Mouse (Mus musculus): Measurements from ENCODE around the gene B3gnt6.

B3gnt6 gene

DNA sequence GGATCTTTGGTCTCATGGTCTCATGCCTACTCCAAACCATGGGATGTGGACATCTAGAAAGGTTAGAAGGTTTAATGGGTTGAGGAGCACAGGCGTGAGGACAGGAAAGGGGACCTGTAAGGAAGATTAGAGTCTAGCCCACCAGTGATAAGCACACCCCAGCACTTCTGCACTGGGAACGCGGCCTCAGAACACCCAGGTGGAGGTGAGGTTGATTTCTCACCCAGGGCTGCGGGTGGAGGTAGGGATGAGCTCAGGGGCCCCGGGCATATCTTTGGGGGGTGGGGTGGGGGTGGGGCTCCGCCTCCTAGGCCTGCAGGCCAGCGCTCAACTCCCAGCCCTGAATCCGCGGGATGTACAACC lies 21.7 kb downstream of the B3gnt6 start:
- DNase-seq (ENCODE audit: low spot score in 2 of 2): no peak

DNA sequence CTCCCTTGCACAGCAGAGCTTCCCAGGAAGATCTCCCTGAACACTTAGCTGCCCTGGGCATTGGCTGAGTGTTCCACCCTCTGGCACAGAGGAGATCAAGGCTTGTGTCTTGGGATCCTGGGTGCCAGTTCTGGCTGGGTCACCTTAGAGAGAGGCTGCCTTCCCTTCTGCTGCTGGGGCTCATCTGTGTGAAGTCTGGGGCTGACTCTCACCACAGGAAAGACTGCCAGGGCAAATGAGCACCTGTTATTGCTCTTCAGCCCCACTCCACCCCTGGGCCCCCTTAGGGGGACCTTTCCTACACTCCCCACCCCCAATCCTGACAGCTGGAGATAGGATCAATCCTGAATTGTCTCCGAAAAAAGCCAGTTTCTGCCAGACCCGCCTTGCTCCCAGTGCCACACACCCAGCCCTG lies 22.2 kb downstream of the B3gnt6 start:
- DNase-seq (ENCODE audit: low spot score in 2 of 2): no peak

DNA sequence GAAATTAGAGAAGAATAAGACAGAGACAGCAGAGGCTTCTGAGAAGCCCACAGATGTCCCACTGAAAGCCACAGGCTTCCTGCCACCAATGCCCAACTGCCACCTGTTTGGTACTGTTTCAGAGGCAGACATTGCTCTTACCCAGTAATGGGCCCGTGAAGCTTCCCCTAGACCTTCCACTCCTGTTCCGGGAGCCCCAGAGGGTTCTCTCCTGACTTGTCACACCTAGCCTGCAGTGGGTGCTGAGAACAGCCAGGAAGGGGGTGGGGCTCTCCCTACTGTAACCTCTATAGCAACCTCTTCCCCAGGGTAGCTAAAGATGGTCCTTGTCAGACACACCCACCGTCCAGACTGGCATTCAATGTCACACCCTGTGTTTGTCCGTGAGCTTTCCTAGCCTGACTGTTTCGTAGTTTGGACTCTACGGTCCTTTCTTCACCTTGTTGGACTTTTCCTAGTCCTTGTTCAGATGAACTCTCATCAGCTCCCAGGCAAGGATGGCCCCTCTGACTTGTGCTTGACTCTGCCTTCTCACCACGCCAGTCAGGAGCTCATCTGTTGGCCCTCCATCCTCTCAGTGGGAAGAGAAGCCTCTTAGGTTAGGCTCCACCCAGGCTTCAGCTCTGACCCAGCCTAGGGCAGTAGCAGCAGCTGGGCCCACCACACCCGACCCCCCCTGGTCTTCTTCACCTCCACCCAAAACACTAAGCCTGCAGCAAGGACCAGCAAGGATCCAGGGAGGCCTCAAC lies 22.8 kb downstream of the B3gnt6 start:
- no peak for DNase-seq (ENCODE audit: low spot score in 2 of 2)

DNA sequence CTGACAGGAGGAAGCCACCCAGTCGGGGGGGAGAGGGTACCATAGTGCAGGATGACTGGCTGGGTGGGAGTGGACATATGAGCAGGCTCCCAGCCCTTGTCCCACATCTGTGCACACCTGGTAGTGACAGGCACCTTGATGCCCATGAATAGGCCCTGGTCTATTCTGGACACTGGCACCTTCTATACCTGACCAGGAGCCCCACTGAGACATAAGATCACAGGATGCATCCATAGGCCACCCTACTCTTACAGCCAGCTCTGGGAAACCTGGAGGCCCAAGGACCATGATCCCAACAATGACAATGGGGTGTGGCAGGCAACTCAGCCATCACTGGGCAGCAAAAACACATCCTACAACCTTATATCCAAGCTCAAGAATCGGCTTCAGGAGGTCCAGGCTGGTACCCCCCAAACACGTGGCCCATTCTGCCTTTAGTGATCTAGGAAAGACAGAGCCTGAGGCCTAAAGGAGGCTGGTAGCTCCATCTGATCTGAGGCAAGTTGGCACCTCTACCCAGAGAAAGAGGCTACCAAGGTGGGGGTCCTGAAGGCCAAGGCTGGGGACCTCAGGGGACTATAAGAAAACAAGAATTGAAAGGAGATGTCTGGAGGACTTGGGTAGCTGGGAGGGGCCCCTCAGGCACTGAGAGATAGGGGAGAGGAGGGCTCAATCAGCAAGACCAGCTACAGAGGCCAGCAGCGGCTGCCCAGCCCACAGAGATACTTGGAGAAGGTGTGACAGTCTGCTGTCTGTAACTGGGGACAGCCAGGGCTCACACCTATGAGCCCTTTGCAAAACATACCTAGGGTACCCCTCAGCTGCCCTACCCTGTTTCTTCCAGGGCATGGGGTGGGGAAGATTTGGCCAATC lies 24.2 kb downstream of the B3gnt6 start:
- no peak for DNase-seq (ENCODE audit: low spot score in 2 of 2)

DNA sequence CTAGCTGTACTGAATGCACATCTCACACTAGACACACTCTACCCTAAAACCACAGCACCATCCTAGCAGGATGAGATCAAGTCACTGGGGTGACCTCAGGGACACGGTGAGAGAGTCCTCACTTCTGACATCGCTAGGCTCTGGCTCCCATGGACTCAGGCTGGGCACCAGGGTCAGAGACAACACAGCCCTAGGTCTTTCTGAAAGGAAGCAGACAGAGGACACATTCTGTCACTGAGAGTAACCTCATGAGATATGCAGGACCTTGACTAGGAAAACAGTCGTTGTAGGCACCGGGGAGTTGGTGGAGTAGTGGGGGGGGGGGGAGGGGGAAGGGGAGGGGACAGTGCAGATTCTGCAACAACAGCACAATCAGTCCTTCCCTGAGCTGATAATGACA lies 25.9 kb downstream of the B3gnt6 start:
- no peak for DNase-seq (ENCODE audit: low spot score in 2 of 2)

DNA sequence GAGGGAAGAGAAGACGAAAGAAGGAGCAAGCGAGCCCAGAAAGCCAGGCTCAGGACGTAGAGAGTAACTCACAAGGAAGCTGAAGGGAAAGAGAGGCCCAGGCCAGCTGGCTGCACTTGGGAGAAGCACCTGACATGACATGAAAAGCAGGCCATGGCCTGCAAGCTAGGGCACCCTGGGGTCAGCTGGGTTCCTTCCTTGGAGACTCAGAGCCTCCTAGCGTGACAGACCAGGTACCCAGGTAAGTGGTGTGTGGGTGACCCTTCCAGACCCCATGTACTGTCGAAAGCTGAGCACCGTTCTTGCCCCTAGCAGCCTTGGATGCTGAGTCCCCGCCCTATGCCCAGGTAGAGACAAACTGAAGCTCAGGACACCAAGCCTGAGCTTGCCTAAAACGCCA lies 26.6 kb downstream of the B3gnt6 start:
- no peak for DNase-seq (ENCODE audit: low spot score in 2 of 2)

DNA sequence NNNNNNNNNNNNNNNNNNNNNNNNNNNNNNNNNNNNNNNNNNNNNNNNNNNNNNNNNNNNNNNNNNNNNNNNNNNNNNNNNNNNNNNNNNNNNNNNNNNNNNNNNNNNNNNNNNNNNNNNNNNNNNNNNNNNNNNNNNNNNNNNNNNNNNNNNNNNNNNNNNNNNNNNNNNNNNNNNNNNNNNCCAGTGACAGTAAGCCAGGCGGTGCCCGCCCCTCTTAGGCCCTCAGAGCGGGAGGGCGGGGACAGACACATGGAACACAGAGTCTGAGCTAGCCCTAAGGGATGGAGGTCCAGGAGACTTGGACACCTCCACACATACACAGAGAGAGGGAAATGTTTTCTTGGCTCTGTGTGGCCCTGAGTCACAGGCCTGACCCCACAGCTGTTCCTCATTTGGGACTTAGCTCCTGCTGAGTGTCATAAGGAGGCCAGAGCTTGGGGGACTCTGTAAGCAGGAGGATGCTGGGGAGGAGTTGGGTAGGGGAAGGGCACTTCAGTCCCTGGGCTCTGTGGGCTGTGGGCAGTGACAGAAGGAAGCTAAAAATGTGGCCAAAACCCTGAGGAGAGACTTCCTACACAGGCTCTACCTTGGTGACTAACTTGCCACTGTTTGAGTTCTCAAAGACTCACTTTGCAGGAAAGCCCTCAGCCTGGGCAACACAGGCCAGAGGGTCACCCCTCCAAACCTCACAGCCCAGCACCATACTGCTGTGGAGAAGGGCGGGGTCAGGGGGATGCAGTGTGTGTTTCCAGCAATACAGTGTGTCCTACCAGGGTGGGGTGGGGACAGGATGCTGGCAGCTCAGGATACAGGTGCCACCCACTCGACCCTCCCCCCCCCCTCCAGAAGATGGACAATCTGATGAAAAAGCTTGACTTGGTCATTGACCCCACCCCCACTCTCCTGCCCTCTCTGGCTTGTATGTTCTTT lies 27.9 kb downstream of the B3gnt6 start:
- peak in 1 of 2 experiments; percentile 32 for DNase-seq (ENCODE audit: low spot score in 2 of 2)

DNA sequence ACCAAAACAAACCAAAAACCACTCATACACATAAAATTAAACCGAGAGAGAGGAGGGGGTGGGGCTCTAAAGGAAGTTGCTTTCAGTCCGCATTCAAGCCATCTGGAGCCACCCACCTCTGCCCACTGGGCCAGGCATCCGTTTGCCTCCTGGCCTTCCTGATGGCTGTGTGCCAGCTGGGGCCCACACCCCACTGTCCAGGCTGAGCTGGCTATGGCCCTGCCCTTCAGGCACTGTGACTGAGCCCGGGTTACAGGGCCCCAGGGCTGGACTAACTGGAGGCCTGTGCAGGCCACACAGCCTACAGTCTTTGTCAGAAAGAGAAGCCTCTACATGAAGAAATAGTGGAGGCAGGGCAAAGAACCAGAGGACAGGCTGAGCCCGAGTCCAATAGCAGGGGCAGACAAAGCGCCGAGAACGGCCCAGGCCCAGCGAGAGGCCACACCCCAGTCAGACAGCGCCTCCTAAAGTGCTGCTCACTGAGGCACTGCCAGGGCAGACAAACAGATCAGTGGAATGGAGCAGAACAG lies 34.2 kb downstream of the B3gnt6 start:
- no peak for DNase-seq (ENCODE audit: low spot score in 2 of 2)

DNA sequence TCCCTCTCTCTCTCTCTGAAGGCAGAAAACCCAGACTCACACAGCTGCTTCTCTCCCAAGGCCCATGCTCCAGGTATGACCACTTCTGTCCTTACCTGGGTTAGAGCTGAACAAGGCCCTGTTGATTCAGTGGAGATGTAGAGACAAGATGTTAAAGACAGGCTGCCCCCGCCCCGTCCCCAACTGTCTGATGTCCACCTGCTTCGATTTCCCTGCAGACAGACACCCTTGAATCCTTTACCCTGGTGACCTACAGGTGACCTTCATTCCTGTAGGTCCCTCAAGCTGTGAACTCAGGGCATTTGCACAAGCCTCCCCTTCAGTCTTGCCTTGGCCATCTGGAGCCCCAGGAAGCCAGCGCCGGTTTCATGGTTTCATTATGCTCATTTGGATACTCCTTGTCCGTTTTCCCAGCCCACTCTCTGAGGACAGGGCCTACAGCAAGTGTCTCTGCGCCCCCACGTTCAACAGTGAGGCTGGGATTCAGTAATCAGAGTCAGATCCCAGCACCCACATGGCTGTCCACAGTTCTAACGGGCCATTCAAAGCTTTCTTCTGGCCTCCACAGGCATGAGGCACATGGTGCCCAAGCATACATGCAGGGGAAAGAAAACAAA lies 34.8 kb downstream of the B3gnt6 start:
- DNase-seq (ENCODE audit: low spot score in 2 of 2): no peak

DNA sequence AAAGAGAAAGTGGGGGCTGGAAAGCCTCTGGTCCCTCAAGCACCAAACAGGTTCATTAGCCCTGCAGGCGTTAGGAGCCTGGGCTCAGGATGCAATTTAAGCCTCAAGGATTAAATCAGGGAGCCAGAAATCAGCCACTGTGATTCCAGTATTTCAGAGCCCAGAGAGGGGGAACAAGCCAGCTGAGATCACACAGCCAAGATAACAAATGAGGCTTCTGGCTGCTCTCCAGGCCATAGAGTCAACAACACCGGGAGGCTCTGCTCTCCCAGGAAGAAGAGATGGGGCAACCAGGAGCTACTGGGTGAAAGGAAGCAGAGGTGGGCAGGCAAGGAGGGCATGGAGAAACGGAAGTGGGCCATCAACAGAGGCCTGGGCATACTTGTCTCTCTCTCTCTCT lies 35.6 kb downstream of the B3gnt6 start:
- no peak for DNase-seq (ENCODE audit: low spot score in 2 of 2)

DNA sequence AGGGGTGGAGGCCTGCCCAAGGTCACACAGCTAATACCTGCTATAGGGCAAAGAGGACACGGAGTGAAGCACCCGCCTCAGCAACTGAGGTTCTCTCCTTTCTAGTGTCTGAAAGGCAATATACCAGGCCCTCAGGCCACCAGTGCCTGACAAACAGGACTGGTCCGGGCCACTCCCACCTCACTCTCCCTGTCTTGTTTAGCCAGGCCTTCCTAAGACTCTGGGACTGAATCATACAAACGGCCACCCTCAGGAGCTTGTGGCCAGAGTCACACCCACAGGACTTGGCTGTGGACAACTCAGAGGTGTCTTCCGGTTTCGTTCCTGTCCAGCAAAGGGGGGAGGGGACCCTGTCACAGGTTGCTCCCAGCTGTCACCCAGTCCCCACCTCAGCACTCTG lies 37.0 kb downstream of the B3gnt6 start:
- no peak for DNase-seq (ENCODE audit: low spot score in 2 of 2)

DNA sequence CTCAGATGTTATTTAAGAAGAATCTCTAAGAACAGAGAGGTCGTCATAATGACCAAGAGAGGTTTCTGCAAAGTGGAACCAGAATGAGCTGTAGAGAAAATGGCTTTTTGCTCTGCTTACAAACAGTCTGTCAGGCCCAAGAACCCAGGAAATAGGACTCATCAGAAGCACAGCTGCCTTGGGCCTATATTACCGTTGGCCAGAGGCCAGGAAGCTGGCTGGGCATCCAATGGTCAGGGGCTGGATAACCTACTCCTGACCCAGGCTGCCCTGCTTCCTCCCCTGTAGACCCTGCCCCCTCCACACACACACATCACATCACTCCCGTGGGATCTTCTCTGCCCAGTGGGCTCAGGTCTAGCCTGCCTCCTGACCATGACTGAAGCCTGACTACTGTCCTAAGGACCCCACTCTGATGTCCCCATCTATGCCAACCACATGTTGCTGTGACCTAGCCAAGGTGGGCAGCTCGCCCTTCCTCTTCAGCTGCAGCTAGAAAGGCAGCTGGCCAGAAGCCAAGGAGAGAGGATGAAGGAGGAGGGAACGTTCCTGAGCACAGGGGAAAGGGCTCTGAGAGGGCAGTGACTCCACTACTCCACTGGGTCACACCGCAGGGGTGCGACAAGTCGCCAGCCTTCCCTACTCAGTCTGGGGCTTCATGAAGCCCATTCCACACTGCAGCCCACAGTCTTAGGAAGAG lies 39.1 kb downstream of the B3gnt6 start:
- no peak for DNase-seq (ENCODE audit: low spot score in 2 of 2)

DNA sequence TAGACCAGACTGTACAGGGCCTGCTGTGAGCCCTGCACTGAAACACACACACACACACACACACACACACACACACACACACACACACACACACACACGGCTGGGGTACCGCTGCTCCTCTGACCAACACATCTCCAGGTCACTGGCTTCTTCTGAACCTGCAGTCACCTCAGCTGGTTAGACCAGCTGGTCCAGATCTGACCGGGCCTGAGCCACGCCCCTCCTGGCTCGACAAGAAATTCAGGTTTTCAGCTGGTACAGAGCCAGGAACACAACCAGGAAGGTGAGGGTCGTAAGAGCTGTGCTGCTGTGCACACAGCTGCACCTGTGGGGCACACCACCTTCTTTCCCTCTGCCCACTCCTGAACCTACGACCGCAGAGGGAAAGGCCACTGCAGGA lies 40.8 kb downstream of the B3gnt6 start:
- no peak for DNase-seq (ENCODE audit: low spot score in 2 of 2)

DNA sequence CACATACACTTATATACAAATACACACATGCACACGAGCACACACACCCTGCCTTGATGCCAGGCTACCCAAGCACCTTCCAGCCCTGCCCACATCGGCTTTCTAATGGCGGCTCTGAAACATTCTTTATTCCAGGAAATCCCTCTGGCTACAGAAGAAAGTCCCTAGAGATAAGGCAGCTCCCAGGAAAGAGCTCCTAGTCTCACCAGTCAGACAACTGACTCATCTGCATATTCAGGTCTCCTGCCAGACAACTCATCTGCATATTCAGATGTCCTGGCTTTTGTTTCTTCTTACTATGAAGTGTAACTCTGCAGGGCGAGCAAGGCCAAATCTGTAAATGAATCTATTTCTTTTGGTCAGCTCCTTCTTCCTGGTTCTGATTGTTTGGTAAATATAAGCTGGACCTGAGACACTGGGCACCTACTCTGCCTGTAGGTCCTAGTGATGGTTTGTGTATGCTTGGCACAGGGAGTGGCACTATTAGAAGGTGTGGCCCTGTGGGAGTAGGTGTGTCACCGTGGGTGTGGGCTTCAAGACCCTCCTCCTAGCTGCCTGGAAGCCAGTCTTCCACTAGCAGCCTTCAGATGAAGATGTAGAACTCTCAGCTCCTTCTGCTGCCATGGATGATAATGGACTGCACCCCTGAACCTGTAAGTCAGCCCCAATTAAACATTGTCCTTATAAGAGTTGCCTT lies 41.5 kb downstream of the B3gnt6 start:
- DNase-seq (ENCODE audit: low spot score in 2 of 2): no peak

DNA sequence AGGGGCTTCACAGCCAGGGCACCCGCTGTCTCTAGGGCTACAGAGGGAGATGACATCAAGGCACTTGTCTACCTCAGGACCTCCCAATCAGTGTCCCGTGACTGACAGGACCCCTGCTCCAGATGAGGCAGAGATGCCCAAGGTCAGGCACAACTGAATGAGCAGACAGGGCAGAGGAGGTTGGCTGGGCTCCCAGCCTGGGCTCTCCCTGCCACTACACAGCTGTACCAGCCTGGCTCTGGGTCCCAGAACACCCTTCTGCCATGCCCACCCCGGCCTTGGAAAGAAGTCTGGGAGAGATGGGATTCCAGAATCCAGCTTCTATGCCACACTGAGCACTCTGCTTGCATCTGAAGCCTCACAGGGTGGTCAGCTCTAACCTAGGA lies 43.0 kb downstream of the B3gnt6 start:
- no peak for DNase-seq (ENCODE audit: low spot score in 2 of 2)

DNA sequence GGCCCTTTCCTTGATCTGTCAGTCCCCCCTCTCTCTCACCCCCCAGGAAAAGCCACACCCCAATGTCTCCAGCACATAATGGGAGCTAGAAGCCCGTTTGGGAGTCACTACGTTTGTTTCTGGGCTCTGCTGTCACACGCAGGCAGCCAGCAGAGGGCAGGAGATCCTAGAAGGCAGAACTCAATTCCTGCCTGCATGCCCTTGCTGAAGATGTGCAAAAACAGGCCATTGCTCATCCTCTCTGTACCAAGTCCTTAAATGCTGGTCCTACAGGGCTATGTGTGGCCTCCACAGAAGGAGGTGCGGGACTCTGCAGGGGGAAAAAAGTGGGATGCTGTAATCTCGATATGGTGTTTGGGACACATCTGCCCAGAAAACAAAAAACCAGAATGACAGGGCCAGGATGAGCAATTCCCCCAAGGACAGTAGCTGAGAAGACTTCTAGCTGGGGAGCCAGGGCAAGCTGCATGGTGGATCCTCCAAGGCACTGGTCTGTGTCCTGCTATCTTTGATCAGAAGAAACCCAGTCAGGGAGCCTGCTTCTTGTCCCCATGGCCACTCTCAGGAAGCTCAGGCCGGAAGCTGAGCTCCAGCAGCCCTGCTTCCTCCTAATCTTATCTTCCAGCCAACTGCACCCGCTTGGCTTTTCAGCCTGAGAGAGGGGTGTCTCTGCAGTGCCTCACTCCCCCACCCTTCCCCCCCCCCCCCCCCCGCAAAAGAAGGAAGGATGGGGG lies 43.6 kb downstream of the B3gnt6 start:
- peak in 1 of 2 experiments; percentile 74 for DNase-seq (ENCODE audit: low spot score in 2 of 2)

DNA sequence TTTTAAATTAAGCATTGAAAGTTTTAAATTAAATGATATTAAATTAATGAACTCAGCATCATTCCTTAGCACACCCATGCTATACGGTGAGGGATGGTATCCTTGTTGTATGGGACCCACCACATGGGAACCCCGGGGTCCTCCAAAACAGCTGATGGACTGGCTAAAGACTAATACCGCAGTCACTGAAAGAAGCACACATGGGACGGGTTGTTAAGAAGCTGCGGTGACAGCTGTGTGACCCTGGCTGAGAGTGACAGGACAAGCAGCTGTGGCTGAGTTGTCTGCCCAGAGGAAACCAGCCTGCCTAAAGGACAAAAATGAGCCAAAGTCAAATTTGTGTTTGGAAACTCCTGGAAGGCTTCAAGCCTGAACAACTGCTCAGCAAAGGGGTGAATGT lies 45.4 kb downstream of the B3gnt6 start:
- no peak for DNase-seq (ENCODE audit: low spot score in 2 of 2)

DNA sequence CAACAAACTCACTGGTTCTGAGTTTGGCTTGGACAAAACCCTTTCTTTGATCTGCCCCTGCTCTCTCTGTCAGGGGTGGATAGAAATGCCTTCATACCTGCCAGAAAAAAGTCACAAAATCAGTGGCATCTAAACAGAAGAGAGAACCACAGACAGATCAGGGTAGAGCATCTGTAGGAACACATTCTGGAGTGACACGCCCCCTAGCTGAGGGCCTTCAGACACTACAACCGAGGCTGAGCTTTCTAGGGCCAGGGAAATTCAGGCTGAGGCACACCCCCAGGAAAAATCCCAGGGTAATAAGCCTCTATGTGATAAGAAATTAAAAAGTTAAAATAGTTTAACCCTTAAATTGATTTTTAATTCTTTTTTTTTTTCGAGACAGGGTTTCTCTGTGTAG lies 45.9 kb downstream of the B3gnt6 start:
- DNase-seq (ENCODE audit: low spot score in 2 of 2): no peak

DNA sequence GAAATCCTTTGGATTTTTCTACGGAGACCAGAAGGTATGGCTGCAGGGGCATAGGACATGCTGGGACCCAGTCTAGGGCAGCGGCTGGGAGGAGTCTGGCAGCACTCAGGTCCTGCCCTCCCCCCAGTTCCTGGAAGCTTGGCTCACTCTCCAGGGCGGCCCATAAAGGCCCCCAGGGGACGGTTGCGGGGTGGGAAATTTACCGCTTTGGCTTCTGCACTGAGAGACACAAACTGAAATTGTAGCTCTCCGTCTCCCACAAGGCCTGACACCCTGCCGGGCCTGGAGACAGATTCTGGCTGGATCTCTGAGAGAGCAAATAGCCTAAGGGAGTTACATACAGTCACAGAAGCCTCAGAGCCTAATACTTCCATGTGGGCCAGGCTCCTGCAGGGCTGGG lies 46.9 kb downstream of the B3gnt6 start:
- no peak for DNase-seq (ENCODE audit: low spot score in 2 of 2)

DNA sequence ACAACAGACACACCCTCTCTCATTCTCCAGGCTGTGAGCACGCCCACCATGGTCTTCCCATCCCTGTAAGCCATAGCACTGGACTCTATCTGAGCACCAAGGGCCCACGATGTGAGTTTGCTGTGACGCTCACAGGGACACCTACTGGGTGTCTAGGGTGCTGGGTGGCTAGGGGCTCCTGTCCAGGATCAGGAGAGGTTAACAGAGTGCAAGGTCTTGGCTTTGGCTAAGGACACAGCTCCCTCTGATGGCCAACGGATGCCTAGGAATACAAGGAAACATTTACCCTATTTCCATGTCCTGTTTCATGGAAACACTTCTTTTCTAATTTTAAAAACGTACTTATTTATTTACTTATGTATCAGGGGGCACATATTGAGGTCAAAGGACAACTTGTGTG lies 48.8 kb downstream of the B3gnt6 start:
- DNase-seq (ENCODE audit: low spot score in 2 of 2): no peak

Measured in left cerebral cortex, adult 9 months (tissue).